Mouse (Mus musculus) liver, embryonic 15.5 days (tissue): ENCODE data around the gene Wdfy1. TPM values are rescaled to one million over a fixed set of nuclear protein-coding genes. Genes with fewer than 3 reads are reported as not detected.
A peak's percentile ranks its signal among the peaks of the same experiment; 100 is the strongest.

Experiments used
- ATAC-seq: fragments of 200-750 bp; cut with Nextera tagmentation; 2 replicates; pipeline ENCODE4 v1.8.0; 2017; ENCODE audit warnings: moderate number of reproducible peaks, mild to moderate bottlenecking, moderate library complexity; ENCODE audit not compliant: insufficient read depth
- H3K27ac ChIP-seq: fragments of 300-500 bp; sonication (generic); replicated peaks from 2 replicates; pipeline ENCODE4 v1.5.1; 2015; ENCODE audit warnings: mild to moderate bottlenecking, inconsistent platforms
- H3K27me3 ChIP-seq: fragments of 300-500 bp; sonication (generic); 2 replicates; pipeline ENCODE4 v1.6.1; 2015; ENCODE audit warnings: mild to moderate bottlenecking, inconsistent platforms
- H3K36me3 ChIP-seq: fragments of 300-500 bp; sonication (generic); replicated peaks from 2 replicates; pipeline ENCODE4 v1.6.1; 2015; ENCODE audit warnings: moderate library complexity, mild to moderate bottlenecking, inconsistent platforms
- H3K4me1 ChIP-seq: fragments of 300-500 bp; sonication (generic); replicated peaks from 2 replicates; pipeline ENCODE4 v1.6.1; 2015; ENCODE audit warnings: inconsistent platforms
- H3K4me2 ChIP-seq: fragments of 300-500 bp; sonication (generic); 2 replicates; pipeline ENCODE4 v1.6.1; 2015; ENCODE audit warnings: moderate library complexity, mild to moderate bottlenecking, inconsistent platforms
- H3K4me3 ChIP-seq: fragments of 300-500 bp; sonication (generic); replicated peaks from 2 replicates; pipeline ENCODE4 v1.5.1; 2015; ENCODE audit warnings: mild to moderate bottlenecking, inconsistent platforms
- H3K9ac ChIP-seq: fragments of 300-500 bp; sonication (generic); 2 replicates; pipeline ENCODE4 v1.6.1; 2015; ENCODE audit warnings: moderate library complexity, mild to moderate bottlenecking, inconsistent platforms
- H3K9me3 ChIP-seq: fragments of 300-500 bp; sonication (generic); replicated peaks from 2 replicates; pipeline ENCODE4 v1.6.1; 2016; ENCODE audit warnings: inconsistent platforms
- WGBS: fragments of 180-500 bp; shearing (Covaris S2); methylation state at CpG from one replicate; pipeline ENCODE4 v1.1.7; 2015; ENCODE audit warnings: mixed read lengths; ENCODE audit not compliant: insufficient replicate concordance; 5-methylcytosine and 5-hydroxymethylcytosine counted together
- polyA plus RNA-seq: library from polyadenylated mRNA; unstranded; fragments of >200 nt; fragmentation: Nextera tagmentation; extraction: Ambion mirVana; gene quantifications from 2 replicates; pipeline ENCODE4 v1.2.1, GENCODE M21; 2015

The Wdfy1 gene
- polyA plus RNA-seq, 1 experiment from 2014 or later = 14.0 TPM

- Histone ChIP-seq H3K9me3 (no peaks in the 10 kb centered on the region), H3K4me2 (no peak overlapping the region), H3K4me3 (no peak overlapping the region), H3K27ac (no peak overlapping the region), H3K9ac (no peak overlapping the region), H3K27me3 (no peaks in the 10 kb centered on the region), H3K36me3 (peaks cover 16% of the 10 kb centered on the region), H3K4me1 (no peaks in the 10 kb centered on the region)
- ATAC-seq = no peak
- WGBS = 50% methylated on average over 7 of the region's 7 CpGs
Measured at GRCm38 (mm10) chr1:79786267-79786927, 10.5 kb upstream of the Wdfy1 start.

DNA sequence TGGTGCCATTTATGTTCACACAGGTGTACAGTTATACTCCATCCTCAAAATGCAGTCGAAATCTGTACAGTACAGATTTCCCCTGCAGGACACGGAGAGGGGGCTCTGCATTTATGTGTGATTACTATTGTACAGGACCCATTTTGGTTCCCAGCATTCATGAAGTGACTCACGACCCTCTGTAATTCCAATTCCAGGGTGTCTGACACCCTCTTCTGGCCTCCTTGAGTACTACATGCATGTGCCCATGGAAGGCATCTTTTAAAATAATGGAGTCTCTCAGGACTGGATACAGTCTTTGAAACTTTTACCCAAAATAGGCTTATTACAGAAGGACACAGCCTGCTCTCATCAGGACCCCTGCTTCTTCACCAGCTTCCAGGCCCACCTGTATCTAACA lies 6.5 kb upstream of the Wdfy1 start:
- Histone ChIP-seq H3K27ac (no peak overlapping the region), H3K4me1 (no peaks in the 10 kb centered on the region), H3K9ac (no peak overlapping the region), H3K36me3 (peaks cover 48% of the 10 kb centered on the region), H3K9me3 (no peaks in the 10 kb centered on the region), H3K27me3 (no peaks in the 10 kb centered on the region), H3K4me3 (no peak overlapping the region), H3K4me2 (no peak overlapping the region)
- ATAC-seq = no peak
- 73% methylated on average over 3 of the region's 3 CpGs for WGBS

- Histone ChIP-seq H3K9me3 (no peaks in the 10 kb centered on the region), H3K4me1 (peaks cover 5% of the 10 kb centered on the region; the same call in 1 of the 2 replicates), H3K27ac (no peak overlapping the region), H3K9ac (no peak overlapping the region), H3K36me3 (peaks cover 48% of the 10 kb centered on the region), H3K4me2 (no peak overlapping the region), H3K27me3 (no peaks in the 10 kb centered on the region), H3K4me3 (no peak overlapping the region)
- WGBS = 68% methylated on average over 11 of the region's 11 CpGs
- no peak for ATAC-seq
Measured at GRCm38 (mm10) chr1:79778011-79778410, 2.1 kb upstream of the Wdfy1 start.

GRCm38 (mm10) chr1:79774164-79774780 lies 1.7 kb downstream of the Wdfy1 start:
- Histone ChIP-seq H3K4me1 (peaks cover 5% of the 10 kb centered on the region; the same call in 1 of the 2 replicates), H3K4me2 (no peak overlapping the region), H3K27me3 (no peaks in the 10 kb centered on the region), H3K9ac (no peak overlapping the region), H3K36me3 (peaks cover 11% of the 10 kb centered on the region), H3K4me3 (no peak overlapping the region), H3K27ac (no peak overlapping the region), H3K9me3 (no peaks in the 10 kb centered on the region)
- ATAC-seq = no peak
- WGBS = 67% methylated on average over 4 of the region's 4 CpGs

DNA sequence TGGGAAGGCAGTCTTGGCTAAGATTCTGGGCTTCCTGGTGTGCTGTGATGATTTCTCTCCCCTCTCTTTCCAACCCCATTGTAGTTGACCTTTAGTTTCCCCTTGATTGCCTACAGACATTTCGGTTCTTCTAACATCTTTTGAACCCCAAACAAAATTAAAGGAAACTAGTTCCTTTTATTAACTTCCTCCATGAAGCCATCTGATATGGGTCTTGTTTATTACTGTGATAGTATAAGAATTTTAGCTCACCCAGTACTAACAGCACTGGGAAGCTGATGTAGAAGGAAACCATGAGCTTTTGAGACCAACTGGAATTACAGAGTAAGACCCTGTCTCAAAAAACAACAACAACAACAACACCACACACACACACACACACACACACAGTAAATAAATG lies 7.7 kb downstream of the Wdfy1 start:
- Histone ChIP-seq H3K4me1 (peaks cover under 1% of the 10 kb centered on the region; the same call in 1 of the 2 replicates), H3K27ac (no peak overlapping the region), H3K36me3 (no peaks in the 10 kb centered on the region), H3K4me3 (no peak overlapping the region), H3K27me3 (no peaks in the 10 kb centered on the region), H3K9ac (no peak overlapping the region), H3K4me2 (no peak overlapping the region), H3K9me3 (no peaks in the 10 kb centered on the region)
- 18% methylated on average over 1 of the region's 1 CpGs for WGBS
- no peak for ATAC-seq

GRCm38 (mm10) chr1:79764483-79764882 lies 11.5 kb downstream of the Wdfy1 start:
- no peak for ATAC-seq
- H3K27me3 ChIP-seq = no peaks in the 10 kb centered on the region
- H3K4me3 ChIP-seq = no peak overlapping the region
- H3K36me3 ChIP-seq = no peaks in the 10 kb centered on the region
- H3K9ac ChIP-seq = no peak overlapping the region
- H3K4me1 ChIP-seq = peaks cover 35% of the 10 kb centered on the region
- WGBS = 32% methylated on average over 1 of the region's 1 CpGs
- H3K9me3 ChIP-seq = no peaks in the 10 kb centered on the region
- no peak overlapping the region for H3K4me2 ChIP-seq
- H3K27ac ChIP-seq = no peak overlapping the region

GRCm38 (mm10) chr1:79764031-79764430 lies 11.9 kb downstream of the Wdfy1 start:
- Histone ChIP-seq H3K27ac (no peak overlapping the region), H3K4me1 (peaks cover 35% of the 10 kb centered on the region), H3K9ac (no peak overlapping the region), H3K4me3 (no peak overlapping the region), H3K27me3 (no peaks in the 10 kb centered on the region), H3K4me2 (no peak overlapping the region), H3K36me3 (no peaks in the 10 kb centered on the region), H3K9me3 (no peaks in the 10 kb centered on the region)
- WGBS = 68% methylated on average over 2 of the region's 2 CpGs
- ATAC-seq = no peak

GRCm38 (mm10) chr1:79762282-79763250 lies 13.4 kb downstream of the Wdfy1 start:
- Histone ChIP-seq H3K4me3 (peak overlapping the region; percentile 80), H3K36me3 (no peaks in the 10 kb centered on the region), H3K4me2 (peak overlapping the region; percentile 87), H3K27ac (peak overlapping the region; percentile 67), H3K27me3 (no peaks in the 10 kb centered on the region), H3K9ac (0 out of 2 replicates have a peak overlapping the region, but pooled peaks have one; percentile 83), H3K4me1 (peaks cover 35% of the 10 kb centered on the region), H3K9me3 (no peaks in the 10 kb centered on the region)
- 20% methylated on average over 16 of the region's 16 CpGs for WGBS
- ATAC-seq = peak; percentile 49

DNA sequence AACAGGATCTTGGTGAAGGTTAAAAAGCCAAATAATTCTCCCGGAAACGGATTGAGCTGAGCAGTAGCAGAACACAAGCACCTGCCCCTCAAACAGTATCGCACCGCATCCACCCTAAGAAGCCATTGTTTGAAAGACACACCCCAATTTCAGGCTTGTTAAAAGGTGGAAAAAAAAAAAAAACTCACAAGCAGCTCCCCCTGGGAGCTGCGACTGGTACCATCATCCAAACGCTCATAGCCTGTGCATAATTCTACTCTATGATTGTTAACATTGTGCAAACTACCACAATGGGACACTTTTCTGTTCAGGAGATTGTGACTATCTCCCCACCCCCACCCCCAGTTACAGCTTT lies 14.0 kb downstream of the Wdfy1 start:
- peak overlapping the region; percentile 87 for H3K4me2 ChIP-seq
- peak; percentile 17 for ATAC-seq
- H3K27me3 ChIP-seq = no peaks in the 10 kb centered on the region
- no peaks in the 10 kb centered on the region for H3K9me3 ChIP-seq
- 2% methylated on average over 6 of the region's 6 CpGs for WGBS
- H3K36me3 ChIP-seq = no peaks in the 10 kb centered on the region
- H3K4me3 ChIP-seq = peak overlapping the region; percentile 80
- peak overlapping the region; percentile 83; the same call in 1 of the 2 replicates for H3K9ac ChIP-seq
- peak overlapping the region; percentile 67; the same call in 1 of the 2 replicates for H3K27ac ChIP-seq
- peaks cover 38% of the 10 kb centered on the region for H3K4me1 ChIP-seq

DNA sequence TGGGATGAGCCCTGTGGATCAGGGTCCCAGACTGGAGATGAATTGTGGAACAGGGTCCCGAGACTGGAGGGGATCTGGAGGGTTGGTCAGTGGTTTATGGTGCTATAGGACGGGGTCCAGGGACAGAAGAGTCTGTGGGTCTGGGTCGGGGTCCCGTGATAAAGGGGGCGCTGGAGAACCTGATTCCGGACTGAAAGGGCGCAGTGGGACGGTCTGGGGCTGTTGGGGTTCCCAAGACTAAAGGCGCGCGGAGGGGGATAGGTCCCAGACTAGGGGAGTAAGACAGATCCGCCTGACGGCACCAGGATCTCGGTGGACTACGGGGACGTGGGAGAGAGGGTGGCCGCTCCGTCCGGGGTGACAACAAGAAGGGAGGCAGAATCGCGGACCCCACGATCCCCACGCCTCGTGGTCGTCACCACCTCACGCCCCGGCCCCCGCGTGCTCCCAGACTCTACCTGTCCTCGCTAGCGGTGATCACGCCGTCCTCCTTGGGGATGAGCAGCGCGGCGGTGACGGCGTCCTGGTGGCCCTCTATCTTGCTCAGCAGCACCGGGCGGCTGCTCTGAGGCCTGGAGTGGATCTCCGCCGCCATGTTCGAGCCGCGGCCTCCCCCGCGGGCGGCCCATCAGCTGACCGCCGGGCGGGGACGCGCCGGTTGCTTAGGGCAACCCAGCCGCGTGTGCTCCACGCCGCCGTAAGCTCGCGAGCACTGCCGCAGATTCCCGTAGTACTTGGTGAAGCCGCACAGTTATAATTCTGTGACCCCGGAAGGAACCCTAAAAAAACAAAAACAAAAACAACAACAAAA lies 14.6 kb downstream of the Wdfy1 start:
- peak overlapping the region; percentile 87 for H3K4me2 ChIP-seq
- H3K4me1 ChIP-seq = peaks cover 38% of the 10 kb centered on the region
- under 1% methylated on average over 65 of the region's 65 CpGs for WGBS
- no peaks in the 10 kb centered on the region for H3K27me3 ChIP-seq
- no peaks in the 10 kb centered on the region for H3K36me3 ChIP-seq
- peak overlapping the region; percentile 80 for H3K4me3 ChIP-seq
- H3K9me3 ChIP-seq = no peaks in the 10 kb centered on the region
- peak; percentile 88 for ATAC-seq
- peak overlapping the region; percentile 45; the same call in 1 of the 2 replicates for H3K27ac ChIP-seq
- peak overlapping the region; percentile 83 for H3K9ac ChIP-seq
